Mouse (Mus musculus): ENCODE results near the gene Fut4.

DNA sequence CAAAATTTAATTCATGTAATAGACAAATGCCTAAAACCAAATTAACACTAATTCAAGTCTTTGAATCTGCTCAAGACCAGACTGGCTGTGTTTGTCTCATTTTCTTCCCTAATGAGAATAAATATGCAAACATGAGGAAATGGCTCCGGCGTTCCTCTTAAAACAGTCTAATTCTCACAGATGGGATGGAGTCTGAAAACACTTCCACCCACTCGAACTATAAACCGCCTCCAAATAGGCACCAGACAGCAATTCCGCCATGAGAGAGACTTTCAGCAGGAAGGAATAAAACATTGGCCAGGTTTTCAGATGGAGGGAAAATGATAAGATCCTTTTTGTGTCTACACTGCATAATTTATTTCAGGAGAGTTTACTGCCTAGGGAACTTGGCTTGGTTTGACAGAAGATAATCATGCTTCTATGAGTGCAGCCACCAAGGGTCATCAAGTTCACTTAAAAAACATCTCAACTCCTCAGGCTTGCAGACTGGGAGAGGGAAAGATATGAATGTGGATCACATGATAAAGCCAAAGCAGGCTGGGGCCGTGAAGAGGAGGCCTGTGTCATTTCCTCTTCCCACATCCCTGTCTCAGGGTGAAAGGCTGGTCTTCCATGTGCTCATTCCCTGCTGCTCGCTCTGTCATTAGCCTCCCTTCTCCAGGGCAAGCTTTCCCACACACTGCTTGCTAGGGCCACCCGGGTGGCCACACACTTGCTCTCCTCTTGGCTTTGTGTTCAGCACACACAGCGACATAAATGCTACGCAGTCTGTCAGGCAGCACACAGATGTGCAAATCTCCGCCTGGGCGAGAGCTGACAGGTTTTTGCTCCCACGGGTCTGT lies 46.7 kb downstream of the Fut4 start:
- TF ChIP-seq CTCF (IDR thresholded peaks at IDR 0.05; ENCODE audit: insufficient read depth, low read length) (no peak), POLR2A (IDR thresholded peaks at IDR 0.05; ENCODE audit: borderline replicate concordance, extremely low read depth, low read depth, low read length) (no peak)
